Mouse (Mus musculus) CD4-positive, CD25-positive, alpha-beta regulatory T cell, adult 4 months (primary cell): Measurements from ENCODE around the gene Ubtf. TPM values are rescaled to one million over a fixed set of nuclear protein-coding genes. Genes with fewer than 3 reads are reported as not detected.

Experiments
- ATAC-seq: one replicate; pipeline ENCODE4 v1.8.0; 2017
- polyA plus RNA-seq, 2 experiments: library from polyadenylated mRNA; unstranded; fragments of 100-300 nt; shearing (Covaris generic); gene quantifications; one replicate each; pipeline ENCODE4 v1.2.1; 2017

Ubtf gene
- polyA plus RNA-seq, 2 experiments from 2014 or later: 46.1 to 51.1 TPM

GRCm38 (mm10) chr11:102317298-102317900 is 2.1 kb downstream of the Ubtf start:
- ATAC-seq: peak; percentile 26

GRCm38 (mm10) chr11:102316572-102317297 is 2.8 kb downstream of the Ubtf start:
- peak; percentile 42 for ATAC-seq

DNA sequence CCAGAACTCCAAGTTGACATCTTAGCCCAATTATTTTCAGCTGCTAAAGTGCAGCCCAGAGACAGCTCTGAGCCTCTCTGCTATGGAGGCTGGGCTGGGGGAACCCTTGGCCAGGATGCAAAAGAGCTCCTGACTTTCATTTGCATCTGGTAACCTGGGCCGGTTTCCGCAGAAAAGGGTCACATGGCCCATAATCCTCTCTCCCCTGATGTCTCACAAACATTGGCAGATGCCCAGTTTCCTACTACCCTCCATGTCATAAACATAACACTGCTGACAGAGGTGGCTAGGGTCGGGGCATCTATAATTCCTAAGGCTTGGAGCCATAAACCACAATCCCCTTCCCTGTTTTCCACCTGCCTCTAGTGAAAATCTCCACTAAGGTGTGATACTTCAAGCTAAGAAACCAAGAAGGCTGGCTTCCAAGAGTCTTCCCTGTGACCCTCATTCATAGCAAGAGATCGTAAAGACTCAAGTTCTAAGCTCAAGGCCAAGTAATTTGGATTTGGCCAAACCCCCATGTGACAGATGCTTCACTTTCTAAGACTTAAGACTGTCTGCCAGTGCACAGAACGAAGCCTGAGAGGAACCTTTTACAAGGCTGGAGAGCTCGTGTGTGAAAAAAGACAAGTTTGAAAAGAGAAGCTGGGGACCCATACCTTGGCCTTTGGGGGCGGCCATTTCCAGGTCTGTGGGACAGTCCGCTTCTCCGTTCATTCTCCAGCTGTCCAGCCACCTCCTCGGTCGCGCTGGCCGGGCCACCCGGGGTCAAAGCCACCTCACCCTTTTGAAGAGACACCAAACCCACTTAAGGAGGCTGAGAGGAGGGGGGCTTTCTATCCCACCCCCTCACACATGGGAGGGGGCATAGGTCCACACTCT is 3.6 kb downstream of the Ubtf start:
- no peak for ATAC-seq

DNA sequence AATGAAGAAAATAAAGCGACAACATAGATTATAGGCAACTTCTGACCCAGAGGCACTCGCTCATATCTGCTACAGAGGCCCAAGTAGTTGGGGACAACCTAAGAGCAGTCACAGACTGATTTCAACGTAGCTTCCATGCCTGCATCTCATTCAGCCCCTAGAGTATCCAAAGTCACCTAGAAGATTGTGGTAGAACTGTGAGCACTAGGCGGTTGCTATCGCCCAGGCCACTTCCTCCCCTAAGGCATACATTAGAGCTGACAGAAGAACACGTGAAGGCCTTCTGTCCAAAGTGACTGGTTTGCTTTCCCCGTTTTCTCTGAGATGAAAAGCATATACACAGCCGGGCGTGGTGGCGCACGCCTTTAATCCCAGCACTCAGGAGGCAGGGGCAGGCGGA is 5.2 kb downstream of the Ubtf start:
- no peak for ATAC-seq

- ATAC-seq: no peak
Measured at GRCm38 (mm10) chr11:102312586-102312985, 7.0 kb downstream of the Ubtf start.

- no peak for ATAC-seq
Measured at GRCm38 (mm10) chr11:102311966-102312365, 7.6 kb downstream of the Ubtf start.

- no peak for ATAC-seq
Measured at GRCm38 (mm10) chr11:102310768-102311695, 8.5 kb downstream of the Ubtf start.

- ATAC-seq: no peak
Measured at GRCm38 (mm10) chr11:102309821-102310617, 9.5 kb downstream of the Ubtf start.

GRCm38 (mm10) chr11:102308979-102309378 is 10.6 kb downstream of the Ubtf start:
- ATAC-seq: peak; percentile 98

DNA sequence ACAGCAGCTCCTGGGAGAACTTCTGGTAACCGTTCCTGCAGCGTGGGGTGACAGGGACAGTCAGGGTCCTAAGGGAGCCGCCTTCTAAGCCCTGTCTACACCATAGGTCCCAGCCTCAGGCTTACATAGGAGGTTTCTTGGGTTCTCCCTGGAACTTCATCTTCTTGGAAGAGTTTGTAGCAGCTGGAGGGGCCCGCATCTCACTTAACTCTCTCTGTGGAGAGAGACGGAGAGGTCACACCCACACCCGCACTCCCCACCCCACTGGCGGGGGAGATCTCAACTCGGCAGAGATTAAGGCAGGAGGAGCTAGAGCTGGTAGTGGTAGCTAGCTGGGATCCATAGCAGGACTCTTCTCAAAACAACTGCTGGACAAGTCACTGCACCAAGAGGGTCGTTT is 11.4 kb downstream of the Ubtf start:
- ATAC-seq: no peak

DNA sequence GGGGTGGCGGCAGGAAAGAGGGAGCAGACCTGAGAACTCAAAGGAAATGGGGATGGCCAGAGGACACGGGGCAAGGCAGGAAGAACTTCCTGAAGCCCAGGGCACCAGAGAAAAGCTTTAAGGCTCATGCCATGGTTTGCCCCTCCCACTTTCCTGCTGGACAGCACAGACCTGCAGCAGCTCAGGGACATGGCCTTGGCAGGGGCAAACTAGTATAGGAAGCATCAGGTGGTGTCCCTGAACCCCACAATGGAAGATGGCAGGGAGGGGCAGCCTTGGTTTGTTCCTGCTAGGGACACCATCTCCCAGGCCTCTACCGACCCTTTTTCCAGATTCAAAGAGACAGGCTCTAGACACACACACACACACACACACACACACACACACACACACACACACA is 14.2 kb downstream of the Ubtf start:
- no peak for ATAC-seq

DNA sequence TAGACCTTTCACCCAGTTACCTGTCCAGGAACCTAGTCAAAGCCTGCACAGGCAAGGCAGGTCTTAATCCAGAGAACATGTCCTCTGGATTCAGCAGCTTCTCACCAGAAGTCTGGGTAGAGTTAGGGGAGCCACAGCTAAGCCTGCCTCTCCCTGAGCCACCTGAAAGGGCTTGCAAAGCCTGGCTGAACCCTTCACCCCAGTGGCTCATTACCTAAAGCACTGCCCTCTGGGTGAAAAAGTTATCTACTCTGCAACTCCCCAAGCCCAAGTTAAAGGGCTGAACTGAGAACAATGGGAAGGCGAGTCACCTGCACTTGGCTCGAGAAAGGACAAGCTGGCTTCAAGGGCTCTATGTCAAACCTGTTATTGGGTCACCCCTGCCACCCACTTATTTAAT is 15.4 kb downstream of the Ubtf start:
- no peak for ATAC-seq

- ATAC-seq: no peak
Measured at GRCm38 (mm10) chr11:102299839-102300238, 19.7 kb downstream of the Ubtf start.

DNA sequence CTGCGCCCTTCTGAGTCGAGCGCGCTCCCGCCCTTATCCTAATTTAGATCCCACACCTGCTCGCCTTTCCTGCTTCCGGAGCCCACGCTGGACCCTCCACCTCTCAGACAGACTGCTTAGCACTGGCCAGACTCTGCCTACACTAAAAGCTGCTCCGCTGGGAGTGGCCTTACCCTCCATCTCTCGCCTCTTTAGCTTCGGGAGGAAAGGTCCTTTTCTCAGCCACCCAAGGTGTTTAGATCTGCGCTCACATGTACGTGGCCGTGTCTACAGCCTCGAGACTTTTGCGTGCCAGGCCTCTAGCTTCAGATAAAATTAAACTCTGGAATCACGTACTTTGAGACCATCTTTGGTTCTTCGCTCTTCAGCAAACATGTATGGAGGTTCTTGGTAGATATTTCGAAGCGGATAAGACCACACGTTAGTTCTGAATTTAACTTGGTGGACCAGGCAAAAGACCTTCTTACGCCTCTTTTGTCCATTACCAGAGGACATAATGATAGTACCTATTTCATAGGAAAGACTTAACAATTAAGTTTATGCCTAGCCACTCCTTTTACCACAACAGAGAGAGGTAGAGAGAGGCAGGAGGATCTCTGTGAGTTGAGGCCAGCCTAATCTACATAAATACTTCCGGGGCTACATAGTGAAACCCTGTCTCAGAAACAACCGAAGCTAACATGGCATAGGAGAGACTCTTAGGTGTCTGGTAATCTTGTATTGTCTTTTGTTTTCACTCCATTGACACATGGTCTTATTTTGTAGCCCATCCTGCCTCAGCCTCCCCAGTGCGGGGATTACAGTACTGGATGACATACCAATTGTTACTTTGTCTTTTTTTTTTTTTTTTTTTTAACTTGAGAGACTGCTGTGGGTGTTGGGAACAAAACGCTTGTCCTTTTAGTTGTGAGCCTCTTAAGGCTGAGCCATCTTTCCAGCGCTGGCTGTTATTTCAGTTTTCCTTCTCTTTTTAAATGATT is 21.7 kb downstream of the Ubtf start:
- peak; percentile 42 for ATAC-seq

DNA sequence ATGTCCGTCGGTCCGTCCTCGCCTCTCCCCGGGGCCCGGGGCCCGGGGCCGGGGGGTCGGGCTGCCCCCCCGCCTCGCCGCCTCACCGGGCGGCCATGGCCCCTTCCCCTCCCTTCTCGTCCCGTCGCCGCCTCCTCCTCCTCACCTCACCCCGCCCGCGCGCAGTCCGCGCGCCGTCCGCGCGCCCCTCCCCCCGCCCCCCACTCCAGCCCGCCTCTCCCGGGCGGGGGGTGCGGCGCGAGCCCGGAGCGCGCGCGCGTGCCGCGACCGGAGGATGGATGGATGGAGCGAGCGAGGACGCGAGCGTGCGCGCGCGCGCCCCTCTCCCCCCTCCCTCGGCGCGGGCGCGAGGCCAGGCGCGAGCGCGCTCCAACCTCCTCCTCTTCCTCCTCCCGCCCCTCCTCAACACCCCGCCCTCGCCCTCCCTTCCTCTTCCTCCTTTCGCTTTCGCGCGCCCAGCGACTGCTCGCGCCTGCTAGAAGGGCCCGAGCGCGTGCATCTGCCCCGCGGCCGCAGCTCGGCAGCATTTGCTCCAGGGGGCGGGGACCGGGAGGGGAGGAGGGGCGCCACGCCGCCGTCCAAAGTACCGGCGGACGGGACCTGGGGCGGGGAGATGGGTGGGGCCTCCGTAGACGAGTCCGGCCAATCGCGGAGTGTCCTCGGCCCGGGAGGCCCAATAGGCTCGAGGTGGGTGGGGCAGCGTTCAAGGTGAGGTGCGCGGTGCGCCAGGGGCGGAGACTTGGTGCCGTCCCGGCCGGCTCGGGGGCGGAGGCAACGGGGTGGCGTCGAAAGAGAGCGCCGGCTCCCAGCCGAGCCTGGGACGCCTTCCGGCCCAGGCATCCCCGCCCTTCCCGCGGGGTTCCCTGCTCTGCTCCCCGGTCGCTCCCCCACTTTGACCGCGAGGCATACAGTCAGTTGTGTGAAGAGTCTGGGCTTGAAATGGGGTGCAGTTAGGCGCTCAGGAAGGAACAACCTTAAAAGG is 22.8 kb downstream of the Ubtf start, which contains the start of gene Atxn7l3:
Gene Atxn7l3, minus strand, starts transcription at position 141 of the 982 bp plus-strand sequence.
- peak; percentile 79 for ATAC-seq

DNA sequence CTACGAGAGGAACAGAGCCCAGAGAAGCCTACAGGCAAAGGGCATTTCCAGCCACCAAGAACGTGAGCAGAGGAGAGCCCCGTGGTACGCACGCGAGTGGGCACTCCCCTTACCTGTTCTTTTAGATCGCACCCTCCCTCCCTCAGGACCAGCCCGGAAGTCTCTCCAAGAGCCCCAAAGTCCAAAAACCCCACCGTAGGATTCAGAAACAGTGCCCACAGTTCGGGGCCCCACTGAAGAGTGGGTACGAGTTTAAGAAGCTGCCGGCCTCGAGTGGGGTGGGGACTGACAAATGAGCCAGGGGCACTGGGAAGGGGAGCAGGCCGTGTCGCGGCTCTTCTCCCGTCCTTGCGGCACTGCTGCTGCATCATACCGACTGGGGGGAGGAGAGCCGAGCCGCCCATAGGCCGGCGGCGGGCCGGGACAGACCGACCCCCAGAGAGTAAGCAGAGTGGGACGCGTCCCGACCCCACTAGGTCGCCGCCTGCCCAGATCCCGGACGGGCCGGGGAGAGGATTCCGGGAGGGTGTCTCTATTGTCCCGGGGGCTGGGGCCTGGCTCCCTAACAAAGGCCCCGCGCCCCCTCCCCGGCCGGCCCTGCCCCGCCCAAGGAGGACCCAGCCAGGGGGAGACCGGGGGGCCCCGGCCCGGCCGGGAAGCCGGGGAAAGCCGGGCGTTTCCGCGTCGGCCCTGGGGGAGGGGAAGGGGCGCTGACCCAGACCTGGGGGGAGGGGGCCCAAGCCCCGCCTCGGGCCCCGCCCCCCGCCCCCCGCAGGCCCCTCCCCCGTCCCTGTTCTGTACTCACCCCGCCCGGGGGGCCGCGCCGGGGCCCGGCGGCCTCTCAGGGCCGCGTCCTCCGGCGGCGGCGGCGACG is 23.7 kb downstream of the Ubtf start:
- ATAC-seq: peak; percentile 18

- peak; percentile 50 for ATAC-seq
Measured at GRCm38 (mm10) chr11:102294887-102295597, 24.5 kb downstream of the Ubtf start.
